Mouse (Mus musculus) bone marrow, adult 2 months (tissue): ENCODE data around the gene Ttc7b. TPM values are rescaled to one million over a fixed set of nuclear protein-coding genes. Genes with fewer than 3 reads are reported as not detected.
A peak's percentile ranks its signal among the peaks of the same experiment; 100 is the strongest.

ENCODE experiments used
- H3K27ac ChIP-seq: fragments of 200-500 bp; 2 replicates; pipeline ENCODE4 v1.5.1; 2012; ENCODE audit warnings: low read depth, mild to moderate bottlenecking, control low read depth, inconsistent platforms, low read length; ENCODE audit not compliant: control insufficient read depth, poor library complexity, insufficient read depth
- H3K4me1 ChIP-seq: fragments of 200-500 bp; 2 replicates; pipeline ENCODE4 v1.6.1; 2011; ENCODE audit warnings: low read length; ENCODE audit not compliant: control insufficient read depth, insufficient read depth
- H3K4me3 ChIP-seq: fragments of 200-500 bp; replicated peaks from 2 replicates; pipeline ENCODE3; 2011; ENCODE audit warnings: mild to moderate bottlenecking, low read depth, low read length, control low read depth; ENCODE audit not compliant: control insufficient read depth
- CTCF ChIP-seq: fragments of 200-500 bp; IDR thresholded peaks from 2 replicates; pipeline ENCODE4 v1.5.1; 2011; ENCODE audit warnings: low read length, control low read depth; ENCODE audit not compliant: control insufficient read depth, insufficient read depth
- POLR2A ChIP-seq: fragments of 200-500 bp; IDR thresholded peaks from 2 replicates; pipeline ENCODE4 v1.6.1; 2011; ENCODE audit warnings: low read depth, mild to moderate bottlenecking, control low read depth, low read length, borderline replicate concordance; ENCODE audit not compliant: control insufficient read depth
- WGBS: fragments of 180-500 bp; shearing (Covaris S2); methylation state at CpG from one replicate; pipeline ENCODE4 v1.1.7; 2018; 5-methylcytosine and 5-hydroxymethylcytosine counted together
- polyA plus RNA-seq: library from polyadenylated mRNA; stranded (reverse); fragments of >200 nt; gene quantifications from 2 replicates; pipeline ENCODE4 v1.2.4, GENCODE M21; 2011; ENCODE audit warnings: low replicate concordance; ENCODE audit not compliant: missing spikeins, insufficient read depth, insufficient read length

Gene Ttc7b
- polyA plus RNA-seq, 1 experiment: 26.5 TPM

- no peak for TF ChIP-seq POLR2A
- no peak for TF ChIP-seq CTCF
- 53% methylated on average over 6 of the region's 6 CpGs for WGBS
- no peak overlapping the region for H3K4me3 ChIP-seq
- no peak overlapping the region for H3K27ac ChIP-seq
- H3K4me1 ChIP-seq: no peaks in the 10 kb centered on the region; the same call in 1 of the 2 replicates
These were observed 98.3 kb downstream of the Ttc7b start for GRCm38 (mm10) chr12:100422286-100422820.

GRCm38 (mm10) chr12:100421538-100421937 lies 99.1 kb downstream of the Ttc7b start:
- Histone ChIP-seq H3K4me3 (no peak overlapping the region), H3K27ac (no peak overlapping the region), H3K4me1 (no peaks in the 10 kb centered on the region; the same call in 1 of the 2 replicates)
- 45% methylated on average over 6 of the region's 6 CpGs for WGBS
- peak; percentile 66 for TF ChIP-seq CTCF
- TF ChIP-seq POLR2A: no peak

DNA sequence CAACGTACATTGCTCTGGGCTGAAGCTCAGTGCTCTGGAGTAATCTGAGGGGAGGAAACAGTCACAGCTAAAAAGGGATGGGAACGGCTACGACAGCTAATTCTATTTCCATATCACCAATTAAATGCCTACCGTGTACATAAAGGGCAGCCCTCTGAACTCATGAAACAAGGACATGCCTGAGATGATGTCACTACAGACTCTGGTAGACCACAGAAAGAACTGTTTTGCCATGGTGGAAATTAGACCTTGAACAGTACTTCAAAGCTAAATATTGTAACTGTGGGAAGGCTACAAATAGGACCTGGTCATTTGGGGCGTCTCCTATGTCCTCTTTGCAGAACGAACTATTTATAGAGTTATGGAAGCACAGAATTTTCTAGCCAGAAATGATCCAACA lies 99.7 kb downstream of the Ttc7b start:
- Histone ChIP-seq H3K4me1 (no peaks in the 10 kb centered on the region; the same call in 1 of the 2 replicates), H3K4me3 (no peak overlapping the region), H3K27ac (no peak overlapping the region)
- WGBS: 79% methylated on average over 6 of the region's 6 CpGs
- TF ChIP-seq CTCF (no peak), POLR2A (no peak)

- Histone ChIP-seq H3K4me3 (no peak overlapping the region), H3K4me1 (no peaks in the 10 kb centered on the region; the same call in 1 of the 2 replicates), H3K27ac (no peak overlapping the region)
- TF ChIP-seq CTCF: no peak
- TF ChIP-seq POLR2A: no peak
- WGBS: 83% methylated on average over 9 of the region's 9 CpGs
These were observed 100.4 kb downstream of the Ttc7b start for GRCm38 (mm10) chr12:100419946-100420874.

- Histone ChIP-seq H3K4me3 (no peak overlapping the region), H3K27ac (no peak overlapping the region), H3K4me1 (no peaks in the 10 kb centered on the region; the same call in 1 of the 2 replicates)
- TF ChIP-seq POLR2A (no peak), CTCF (no peak)
- 76% methylated on average over 6 of the region's 6 CpGs for WGBS
These were observed 104.8 kb downstream of the Ttc7b start for GRCm38 (mm10) chr12:100415802-100416201.

DNA sequence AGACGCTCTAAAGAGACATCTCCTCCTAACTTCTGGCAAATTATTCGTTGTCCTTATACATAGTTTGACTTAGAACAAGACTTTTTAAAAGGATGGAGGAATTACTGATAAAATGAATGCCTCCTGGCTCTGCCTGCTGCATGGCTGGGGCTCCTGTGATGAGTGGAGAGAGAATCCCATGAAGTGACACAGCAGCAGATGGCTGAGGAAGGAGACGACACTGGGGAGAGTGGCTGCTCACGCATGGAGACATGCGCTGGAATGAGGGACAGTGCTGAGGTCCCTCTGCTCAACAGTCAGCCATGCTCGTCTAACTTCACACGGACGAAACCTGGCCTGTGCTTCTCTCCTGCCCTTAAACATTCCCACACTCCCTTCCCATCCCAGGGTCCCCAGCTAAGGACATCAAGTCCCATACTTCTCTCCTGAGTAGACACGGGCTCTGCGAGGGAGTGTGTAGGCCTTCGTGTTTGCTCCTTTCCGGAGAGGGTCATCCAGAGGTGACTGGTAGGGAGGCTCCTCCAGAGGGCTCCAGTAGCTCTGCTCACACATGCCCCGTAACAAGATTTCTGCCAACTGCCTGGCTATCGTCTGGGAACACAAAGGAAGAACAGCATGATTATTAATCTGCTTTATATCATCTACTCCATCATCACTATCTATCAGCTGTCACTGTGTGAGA lies 105.8 kb downstream of the Ttc7b start:
- WGBS: 86% methylated on average over 14 of the region's 14 CpGs
- no peak overlapping the region for H3K4me3 ChIP-seq
- TF ChIP-seq CTCF (no peak), POLR2A (no peak)
- no peaks in the 10 kb centered on the region for H3K4me1 ChIP-seq
- H3K27ac ChIP-seq: no peak overlapping the region

- Histone ChIP-seq H3K4me3 (no peak overlapping the region), H3K27ac (no peak overlapping the region), H3K4me1 (no peaks in the 10 kb centered on the region)
- 58% methylated on average over 11 of the region's 11 CpGs for WGBS
- TF ChIP-seq CTCF (no peak), POLR2A (no peak)
These were observed 111.9 kb downstream of the Ttc7b start for GRCm38 (mm10) chr12:100408714-100409113.

DNA sequence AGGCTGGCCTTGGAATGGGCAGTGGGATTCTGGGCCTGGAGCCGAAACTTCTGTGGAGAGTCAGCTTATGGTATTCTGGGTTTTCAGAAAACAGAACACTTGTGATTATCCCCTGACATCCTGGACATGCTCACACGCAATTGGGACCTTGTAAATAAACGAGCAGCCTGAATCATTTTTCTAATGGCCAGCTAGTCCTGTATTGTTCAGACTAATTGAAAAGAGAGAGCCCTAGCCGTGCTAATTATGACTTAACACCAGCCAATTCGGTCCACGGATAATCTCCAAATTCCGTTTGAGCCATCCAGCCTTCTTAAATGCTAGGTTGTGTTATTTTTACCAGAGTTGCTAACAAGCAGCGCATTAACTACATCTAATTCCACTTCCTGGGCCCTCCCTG lies 112.5 kb downstream of the Ttc7b start:
- Histone ChIP-seq H3K4me3 (no peak overlapping the region), H3K4me1 (no peaks in the 10 kb centered on the region), H3K27ac (no peak overlapping the region)
- WGBS: 86% methylated on average over 8 of the region's 8 CpGs
- TF ChIP-seq POLR2A (no peak), CTCF (no peak)
